Mouse (Mus musculus) CH12.LX (cell line): Measurements from ENCODE around the gene Tbx5. TPM values are rescaled to one million over a fixed set of nuclear protein-coding genes. Genes with fewer than 3 reads are reported as not detected.

Experiments
- DNase-seq: peaks from one replicate; pipeline ENCODE4 v3.0.0-alpha.2; 2013; ENCODE audit errors: extremely low read depth
- H3K27ac ChIP-seq: 2 replicates; pipeline ENCODE4 v1.5.1; 2012; ENCODE audit warnings: low read depth, mild to moderate bottlenecking, control low read depth, moderate library complexity; ENCODE audit not compliant: insufficient read depth
- H3K27me3 ChIP-seq: replicated peaks from 2 replicates; pipeline ENCODE3; 2012; ENCODE audit warnings: inconsistent platforms
- H3K36me3 ChIP-seq, 2 experiments: replicated peaks in 1 of 2; 2 replicates each; pipeline versions ENCODE3 to v1.6.1; 2012; ENCODE audit warnings: inconsistent platforms in 1 of 2, low read length in 1 of 2, mild to moderate bottlenecking in 1 of 2, mixed read lengths in 1 of 2, moderate library complexity in 1 of 2; ENCODE audit not compliant: control insufficient read depth in 1 of 2, insufficient read depth in 1 of 2
- H3K4me1 ChIP-seq, 2 experiments: 2 replicates each; pipeline ENCODE4 v1.6.1; 2012; ENCODE audit warnings: inconsistent platforms in 1 of 2, moderate library complexity in 1 of 2; ENCODE audit not compliant: insufficient read depth in 2 of 2, control insufficient read depth in 1 of 2
- H3K4me2 ChIP-seq: 2 replicates; pipeline ENCODE4 v1.6.1; 2012; ENCODE audit warnings: low read depth, mild to moderate bottlenecking, control low read depth; ENCODE audit not compliant: poor library complexity, insufficient read depth, severe bottlenecking
- H3K4me3 ChIP-seq, 3 experiments: fragments of 150-350 bp in 1 of 3; sonication (generic) in 1 of 3; replicated peaks in 1 of 3; 2 replicates each; pipeline versions ENCODE3 to v1.5.1; 2011 to 2012; ENCODE audit warnings: low read depth in 2 of 3, low read length in 2 of 3, mild to moderate bottlenecking in 2 of 3, moderate library complexity in 2 of 3, control low read depth in 1 of 3, improper control_type of control experiment in 1 of 3, inconsistent platforms in 1 of 3, mixed read lengths in 1 of 3; ENCODE audit not compliant: poor library complexity in 1 of 3
- H3K79me2 ChIP-seq: replicated peaks from 2 replicates; pipeline ENCODE4 v1.6.1; 2012; ENCODE audit warnings: mild to moderate bottlenecking, moderate library complexity; ENCODE audit not compliant: control insufficient read depth, poor library complexity, insufficient read depth, severe bottlenecking; ENCODE audit errors: extremely low read depth
- H3K9ac ChIP-seq: 2 replicates; pipeline ENCODE4 v1.6.1; 2012; ENCODE audit warnings: low read depth, mild to moderate bottlenecking, control low read depth, moderate library complexity; ENCODE audit not compliant: insufficient read depth
- H3K9me3 ChIP-seq: replicated peaks from 2 replicates; pipeline ENCODE3; 2012; ENCODE audit warnings: low read length, inconsistent platforms, mixed read lengths
- CHD2 ChIP-seq: IDR thresholded peaks from 2 replicates; pipeline ENCODE4 v1.6.1; 2011; ENCODE audit warnings: low read length, improper control_type of control experiment
- CTCF ChIP-seq, 2 experiments: IDR thresholded peaks in 1 of 2; conservative IDR thresholded peaks in 1 of 2; 2 replicates each; pipeline ENCODE4 v1.5.1; 2011 to 2012; ENCODE audit warnings: low read depth in 2 of 2, low read length in 2 of 2, improper control_type of control experiment in 1 of 2, inconsistent platforms in 1 of 2, mild to moderate bottlenecking in 1 of 2, moderate library complexity in 1 of 2
- ELF1 ChIP-seq: IDR thresholded peaks from 2 replicates; pipeline ENCODE4 v1.6.1; 2014; ENCODE audit warnings: low read depth, mild to moderate bottlenecking, inconsistent platforms, low read length, improper control_type of control experiment
- EP300 ChIP-seq: IDR thresholded peaks from 2 replicates; pipeline ENCODE4 v1.6.1; 2011; ENCODE audit warnings: low read length, improper control_type of control experiment
- JUN ChIP-seq: IDR thresholded peaks from 2 replicates; pipeline ENCODE4 v1.6.1; 2011; ENCODE audit warnings: low read depth, mild to moderate bottlenecking, low read length, improper control_type of control experiment, moderate library complexity; ENCODE audit not compliant: insufficient read depth
- JUND ChIP-seq: conservative IDR thresholded peaks from 2 replicates; pipeline ENCODE4 v1.6.1; 2011; ENCODE audit warnings: low read depth, low read length, improper control_type of control experiment
- MEF2A ChIP-seq: IDR thresholded peaks from 2 replicates; pipeline ENCODE4 v1.6.1; 2014; ENCODE audit warnings: low read depth, mild to moderate bottlenecking, inconsistent platforms, low read length, improper control_type of control experiment, borderline replicate concordance
- PAX5 ChIP-seq: IDR thresholded peaks from 2 replicates; pipeline ENCODE4 v1.6.1; 2012; ENCODE audit warnings: low read length, inconsistent platforms, mixed read lengths
- POLR2A ChIP-seq: IDR thresholded peaks from 2 replicates; pipeline ENCODE4 v1.6.1; 2011; ENCODE audit warnings: low read depth, mild to moderate bottlenecking, improper control_type of control experiment, low read length
- SIN3A ChIP-seq: IDR thresholded peaks from 2 replicates; pipeline ENCODE4 v1.6.1; 2012; ENCODE audit warnings: low read length, improper control_type of control experiment, inconsistent platforms
- TCF12 ChIP-seq: IDR thresholded peaks from 2 replicates; pipeline ENCODE4 v1.6.1; 2014; ENCODE audit warnings: low read depth, mild to moderate bottlenecking, inconsistent platforms, low read length, improper control_type of control experiment
- UBTF ChIP-seq: IDR thresholded peaks from 2 replicates; pipeline ENCODE4 v1.6.1; 2012; ENCODE audit warnings: low read depth, mild to moderate bottlenecking, inconsistent platforms, low read length, improper control_type of control experiment, moderate library complexity
- USF1 ChIP-seq: IDR thresholded peaks from 2 replicates; pipeline ENCODE4 v1.6.1; 2014; ENCODE audit warnings: low read depth, mild to moderate bottlenecking, inconsistent platforms, low read length, improper control_type of control experiment
- ZKSCAN1 ChIP-seq: IDR thresholded peaks from 2 replicates; pipeline ENCODE4 v1.6.1; 2012; ENCODE audit warnings: low read depth, inconsistent platforms, low read length, improper control_type of control experiment, borderline replicate concordance
- ZNF384 ChIP-seq: IDR thresholded peaks from 2 replicates; pipeline ENCODE4 v1.6.1; 2012; ENCODE audit warnings: low read depth, low read length, improper control_type of control experiment, inconsistent platforms
- dilution Hi-C: fragments of 300-500 bp; cut with MboI; formaldehyde crosslinking; loops from 2 replicates; pipeline ENCODE4 v1.14.3; 2020; ENCODE audit warnings: low sequenced_read_pairs; ENCODE audit not compliant: extremely low pct_unique_long_range_greater_than_20kb, extremely low pct_ligation_motif_present
- in situ Hi-C: fragments of 300-500 bp; cut with MboI; formaldehyde crosslinking; loops from 3 replicates; pipeline ENCODE4 v1.14.3; 2019; ENCODE audit warnings: low sequenced_read_pairs, low pct_ligation_motif_present, low pct_unique_long_range_greater_than_20kb, mixed read lengths
- polyA plus RNA-seq: library from polyadenylated mRNA; unstranded; fragments of >175 nt; gene quantifications from 2 replicates; pipeline ENCODE4 v1.2.1, GENCODE M21; 2012; ENCODE audit warnings: low read depth; ENCODE audit not compliant: insufficient read length
- total RNA-seq, 2 experiments: library from RNA; depleted of rRNA; stranded (reverse); fragments of 300-350 nt in 1 of 2; fragments of >200 nt in 1 of 2; gene quantifications; 2 replicates each; pipeline ENCODE4 v1.2.3; 2012 to 2014

Tbx5 gene
- total and polyA plus RNA-seq, 3 experiments, result not detected

DNA sequence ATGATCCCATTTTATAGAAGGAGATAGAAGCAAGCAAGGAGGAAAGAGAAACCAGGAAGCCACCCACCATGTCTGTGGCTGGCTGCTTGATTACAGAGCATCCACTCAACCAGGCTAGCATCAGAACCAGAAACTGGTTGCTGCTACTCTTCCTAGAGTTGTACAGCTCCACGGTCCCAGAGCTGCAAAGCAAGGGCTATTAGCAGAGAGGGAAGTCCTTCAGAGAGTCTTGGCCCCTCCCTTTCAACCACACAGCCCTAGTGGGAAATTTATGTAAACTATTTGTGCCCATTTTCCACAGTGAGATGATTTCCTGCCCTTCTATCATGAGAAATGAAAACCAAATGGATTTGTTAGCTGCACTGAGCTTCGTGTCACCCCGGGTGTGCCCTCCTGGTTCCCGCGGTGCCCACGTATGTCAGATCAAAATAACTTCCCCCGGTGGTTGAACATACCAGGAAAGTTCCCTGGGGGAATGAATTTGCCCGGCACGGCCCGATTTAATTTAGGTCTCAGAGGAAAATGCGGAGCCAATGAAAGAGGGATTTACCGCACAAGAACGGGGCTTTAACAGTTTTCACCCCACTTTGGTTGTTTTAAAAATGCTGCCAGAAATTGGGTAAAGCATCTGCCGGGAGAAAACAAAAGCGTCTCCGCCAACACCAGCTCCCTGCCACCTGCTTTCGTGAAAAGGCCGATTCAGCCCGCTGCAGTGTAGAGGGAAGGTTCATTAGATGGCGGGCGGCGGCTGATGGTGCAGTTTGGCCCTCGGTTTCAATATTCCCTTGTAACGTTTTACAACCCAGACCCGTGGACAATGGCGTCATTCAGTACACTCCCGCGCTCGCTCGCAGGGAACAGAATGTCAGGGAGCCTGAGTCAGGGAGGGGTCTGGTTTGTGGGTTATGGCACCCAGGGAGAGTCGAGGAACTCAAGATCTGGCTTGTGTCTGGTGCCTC is 34.1 kb downstream of the Tbx5 start:
- H3K9me3 ChIP-seq, result peaks cover 80% of the 10 kb centered on the region
- no peaks in the 10 kb centered on the region for H3K27me3 ChIP-seq
- no peak for TF ChIP-seq MEF2A
- no peak for TF ChIP-seq TCF12
- no peak for TF ChIP-seq SIN3A
- TF ChIP-seq JUND, result no peak
- TF ChIP-seq CHD2, result no peak
- TF ChIP-seq USF1, result no peak
- TF ChIP-seq JUN, result no peak
- no peak for TF ChIP-seq ZNF384
- TF ChIP-seq UBTF, result no peak
- no peak for TF ChIP-seq EP300
- no peak for TF ChIP-seq ZKSCAN1
- TF ChIP-seq CTCF (conservative IDR thresholded peaks at IDR 0.05 in 1 of 2, IDR thresholded peaks at IDR 0.05 in 1 of 2; ENCODE audit: low read depth in 2 of 2, low read length in 2 of 2), result no peak
- no peak for TF ChIP-seq PAX5
- TF ChIP-seq ELF1, result no peak
- TF ChIP-seq, all 38 proteins: peak for 0
- dilution Hi-C loops (no loop called here), in situ Hi-C loops (no loop called here)
- no peaks in the 10 kb centered on the region for H3K79me2 ChIP-seq
- no peak overlapping the region for H3K9ac ChIP-seq
- no peak overlapping the region for H3K27ac ChIP-seq
- H3K36me3 ChIP-seq, result no peaks in the 10 kb centered on the region
- no peak for DNase-seq
- H3K4me1 ChIP-seq, result no peaks in the 10 kb centered on the region
- no peak overlapping the region for H3K4me2 ChIP-seq
- no peak overlapping the region for H3K4me3 ChIP-seq

DNA sequence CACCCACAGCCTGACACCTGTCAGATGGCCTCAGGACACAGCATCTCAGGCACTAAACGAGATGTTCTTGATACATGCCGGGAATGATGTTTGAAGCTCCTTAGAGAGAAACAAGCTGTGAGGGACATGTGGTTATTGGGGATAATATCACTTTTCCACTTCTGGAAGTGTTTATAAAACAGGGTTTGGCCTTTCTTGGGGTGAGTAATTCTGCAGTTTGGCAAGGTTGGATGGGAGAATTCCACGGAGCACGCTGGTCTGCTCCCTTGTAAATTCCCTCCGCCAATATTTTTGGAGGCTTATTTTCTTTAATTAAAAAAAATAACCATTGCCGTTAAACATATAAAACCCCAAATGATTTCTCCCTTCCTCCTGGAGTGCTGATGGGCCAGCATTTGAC is 35.5 kb downstream of the Tbx5 start:
- no peak overlapping the region for H3K27ac ChIP-seq
- H3K36me3 ChIP-seq, result no peaks in the 10 kb centered on the region
- H3K4me1 ChIP-seq, result no peaks in the 10 kb centered on the region
- no peaks in the 10 kb centered on the region for H3K79me2 ChIP-seq
- H3K9me3 ChIP-seq, result peaks cover 84% of the 10 kb centered on the region
- H3K9ac ChIP-seq, result no peak overlapping the region
- no peak overlapping the region for H3K4me3 ChIP-seq
- no peak for DNase-seq
- H3K27me3 ChIP-seq, result no peaks in the 10 kb centered on the region
- TF ChIP-seq JUND (no peak), ZNF384 (no peak), CTCF (conservative IDR thresholded peaks at IDR 0.05 in 1 of 2, IDR thresholded peaks at IDR 0.05 in 1 of 2; ENCODE audit: low read depth in 2 of 2, low read length in 2 of 2) (no peak), POLR2A (no peak)
- dilution Hi-C loops, result no loop called here
- no peak overlapping the region for H3K4me2 ChIP-seq
- in situ Hi-C loops, result no loop called here
